Mouse (Mus musculus): Measurements from ENCODE around the gene Gpr1. TPM values are rescaled to one million over a fixed set of nuclear protein-coding genes. Genes with fewer than 3 reads are reported as not detected.

Gene Gpr1
- total and polyA plus RNA-seq, 2 experiments from 2014 or later: 0.48 to 1.2 TPM

- no peak overlapping the region for H3K27ac ChIP-seq
- no peaks in the 10 kb centered on the region; the same call in 1 of the 2 replicates for H3K36me3 ChIP-seq (ENCODE audit: insufficient read depth, low read length)
- no peak for TF ChIP-seq CTCF (IDR thresholded peaks at IDR 0.05; ENCODE audit: low read depth)
- H3K4me1 ChIP-seq (ENCODE audit: insufficient read depth, low read length): no peaks in the 10 kb centered on the region
- 77% methylated on average over 3 of the region's 3 CpGs for WGBS
- no peaks in the 10 kb centered on the region for H3K9me3 ChIP-seq (ENCODE audit: low read length)
- no peak overlapping the region for H3K4me3 ChIP-seq (ENCODE audit: low read length)
- no peak overlapping the region for H3K4me2 ChIP-seq (ENCODE audit: low read depth, low read length)
- DNase-seq (ENCODE audit: low spot score): no peak
- no peaks in the 10 kb centered on the region for H3K27me3 ChIP-seq (ENCODE audit: insufficient read depth, low read length)
- ATAC-seq: no peak
- H3K9ac ChIP-seq (replicated peaks; ENCODE audit: low read length): no peak overlapping the region
Measured at GRCm38 (mm10) chr1:63134530-63134929, 79.8 kb downstream of the Gpr1 start.

Small RNA genes lying within 50 kb of the gene (microRNA-seq; reads per million reads assigned to microRNA genes)
- gene Gm24557: 0 reads per million in 2 experiments
- gene Gm27512: 0 reads per million in 2 experiments

Other genes starting within 250 kb of the Gpr1 start
- 10.4 and 11.2 TPM in 2 replicates for gene Ino80d, start 99.9 kb downstream of the Gpr1 start, total RNA-seq (2014; rRNA removed)
- gene Ino80d, start 99.9 kb downstream of the Gpr1 start, polyA plus RNA-seq (2015; fragmentation: Nextera tagmentation; extraction: Ambion mirVana): 7.7 and 9.2 TPM in 2 replicates
- 611 and 620 TPM in 2 replicates for gene Eef1b2, start 37.7 kb downstream of the Gpr1 start, total RNA-seq (2014; rRNA removed)
- gene Eef1b2, start 37.7 kb downstream of the Gpr1 start, polyA plus RNA-seq (2015; fragmentation: Nextera tagmentation; extraction: Ambion mirVana): 451 and 465 TPM in 2 replicates
- gene Ndufs1, start 37.7 kb downstream of the Gpr1 start, total RNA-seq (2014; rRNA removed): 90.2 and 105 TPM in 2 replicates
- 148 and 151 TPM in 2 replicates for gene Ndufs1, start 37.7 kb downstream of the Gpr1 start, polyA plus RNA-seq (2015; fragmentation: Nextera tagmentation; extraction: Ambion mirVana)
- gene Zdbf2, start 58.7 kb upstream of the Gpr1 start, total RNA-seq (2014; rRNA removed): 17.4 and 30.5 TPM in 2 replicates
- 36.4 and 38.2 TPM in 2 replicates for gene Zdbf2, start 58.7 kb upstream of the Gpr1 start, polyA plus RNA-seq (2015; fragmentation: Nextera tagmentation; extraction: Ambion mirVana)
- gene Adam23, start 231.3 kb upstream of the Gpr1 start, total RNA-seq (2014; rRNA removed): 46.5 and 62.1 TPM in 2 replicates
- 19.2 and 19.9 TPM in 2 replicates for gene Adam23, start 231.3 kb upstream of the Gpr1 start, polyA plus RNA-seq (2015; fragmentation: Nextera tagmentation; extraction: Ambion mirVana)

Measured in hindbrain, postnatal 0 days (tissue).